ENCODE assay signal across 10 mouse cellular contexts in the genomic region with DNA sequence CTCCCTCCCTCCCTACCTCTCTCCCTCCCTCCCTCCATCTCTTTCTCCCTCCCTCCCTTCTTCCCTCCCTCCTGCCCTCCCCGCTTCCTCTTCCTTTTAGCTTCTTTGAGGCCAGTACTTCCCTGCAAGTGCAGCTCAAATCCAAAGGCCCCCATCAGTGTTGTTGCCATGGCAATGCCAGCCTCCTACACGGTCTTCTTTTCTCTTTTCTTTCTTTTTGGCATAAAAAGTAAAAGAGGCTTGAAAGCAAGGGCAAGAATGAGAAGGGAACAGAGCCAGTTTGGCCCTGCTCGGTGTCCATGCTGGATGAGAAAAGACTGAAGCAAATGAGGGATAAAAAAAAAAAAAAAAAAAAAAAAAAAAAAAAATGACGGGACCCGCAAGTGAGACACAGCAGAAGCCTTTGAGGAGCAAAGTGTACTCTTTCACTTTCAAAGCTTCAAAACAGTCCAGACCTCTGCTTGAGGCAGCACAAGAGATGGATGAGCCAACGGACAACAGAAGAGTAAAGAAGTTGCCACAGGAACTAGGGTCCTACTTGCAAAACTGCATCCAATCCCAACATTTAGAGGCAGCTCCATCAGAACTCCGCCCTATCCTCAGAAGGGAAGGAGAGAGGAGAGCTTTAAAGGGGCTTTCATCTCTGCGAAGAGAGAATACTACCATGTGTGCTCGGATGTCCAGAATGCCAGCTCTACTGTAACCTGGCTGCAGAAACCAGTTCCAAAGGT.
DNase-seq lines count a peak whose midpoint lies in the region; ATAC-seq and TF ChIP-seq lines count a peak whose summit lies in the region.
"Had no signal": no experiment of that assay in that cellular context is flagged by ENCODE, and none has a peak within 500 bp of the region (broad histone marks: within the 10 kb centered on the region; RNA-seq: fewer than 3 reads in every experiment).

No protein-coding gene starts in this region.

- no peaks in the 10 kb centered on the region for H3K27me3 ChIP-seq in heart, embryonic 12.5 days (replicated peaks)
- no peaks in the 10 kb centered on the region for H3K27me3 ChIP-seq in embryonic facial prominence, embryonic 14.5 days (replicated peaks; ENCODE audit: control insufficient read depth, insufficient read depth, low read length)

- H3K9ac ChIP-seq in heart, embryonic 12.5 days = no peak overlapping the region
- no peak overlapping the region for H3K9ac ChIP-seq in embryonic facial prominence, embryonic 14.5 days (ENCODE audit: low read depth, low read length)

- DNase-seq in heart, postnatal 25 days (ENCODE audit: low spot score) = no peak
- DNase-seq in embryonic facial prominence, embryonic 14.5 days (ENCODE audit: low spot score) = no peak
- DNase-seq in left cerebral cortex, postnatal 10 days (ENCODE audit: extremely low spot score in 1 of 2, low spot score in 2 of 2) = peak; percentile 57 to 78
- no peak for DNase-seq in adrenal gland, postnatal 36 days
- DNase-seq in kidney, postnatal 4 days = no peak
- no peak for DNase-seq in thymus, adult 18-20 months
- DNase-seq: kidney, adult 2 months; lung, adult 2 months had no signal

- H3K36me3 ChIP-seq in heart, embryonic 12.5 days = no peaks in the 10 kb centered on the region
- no peaks in the 10 kb centered on the region for H3K36me3 ChIP-seq in embryonic facial prominence, embryonic 14.5 days (ENCODE audit: control insufficient read depth, insufficient read depth, low read length)

- peaks cover 21% of the 10 kb centered on the region for H3K4me1 ChIP-seq in heart, embryonic 12.5 days (replicated peaks)
- H3K4me1 ChIP-seq in embryonic facial prominence, embryonic 14.5 days (ENCODE audit: control insufficient read depth, insufficient read depth, low read length) = no peaks in the 10 kb centered on the region; the same call in 1 of the 2 replicates
- peaks cover 9% of the 10 kb centered on the region for H3K4me1 ChIP-seq in olfactory bulb, adult 2 months (ENCODE audit: control insufficient read depth, insufficient read depth, low read length)

- H3K4me3 ChIP-seq in heart, embryonic 12.5 days = no peak overlapping the region
- no peak overlapping the region for H3K4me3 ChIP-seq in embryonic facial prominence, embryonic 14.5 days (ENCODE audit: low read depth, low read length)
- H3K4me3 ChIP-seq in olfactory bulb, adult 2 months (ENCODE audit: insufficient read depth, low read depth, low read length) = no peak overlapping the region

- no peak for TF ChIP-seq CTCF in olfactory bulb, adult 2 months (IDR thresholded peaks at IDR 0.05; ENCODE audit: insufficient read depth, low read depth, low read length)

- peak overlapping the region; percentile 8; the same call in 1 of the 2 replicates for H3K27ac ChIP-seq in heart, embryonic 12.5 days (ENCODE audit: poor library complexity, severe bottlenecking)
- peak overlapping the region; percentile 10 for H3K27ac ChIP-seq in embryonic facial prominence, embryonic 14.5 days (replicated peaks; ENCODE audit: low read depth, low read length)
- H3K27ac ChIP-seq in olfactory bulb, adult 2 months (ENCODE audit: insufficient read depth, low read depth, low read length) = peak overlapping the region; percentile 17

- no peak for TF ChIP-seq POLR2A in olfactory bulb, adult 2 months (IDR thresholded peaks at IDR 0.05; ENCODE audit: insufficient read depth, low read depth, low read length)

- WGBS in heart, embryonic 12.5 days = 68% methylated on average over 8 of the region's 9 CpGs
- WGBS in embryonic facial prominence, embryonic 14.5 days = 58% methylated on average over 8 of the region's 9 CpGs
- 19% methylated on average over 8 of the region's 9 CpGs for WGBS in olfactory bulb, adult 2 months

- no peak overlapping the region for H3K4me2 ChIP-seq in heart, embryonic 12.5 days
- no peak overlapping the region for H3K4me2 ChIP-seq in embryonic facial prominence, embryonic 14.5 days (ENCODE audit: low read depth, low read length)

- intact Hi-C loops in heart, postnatal 25 days (cut with DNase I) = loop anchor here (5.0 kb wide), 1 partner anchor 261 kb away; no protein-coding TSS in a partner anchor
- intact Hi-C loops in left cerebral cortex, postnatal 10 days (cut with DNase I) = loop anchor here (10.0 kb wide), 1 partner anchor 128 kb away; no protein-coding TSS in a partner anchor

- no peaks in the 10 kb centered on the region for H3K9me3 ChIP-seq in heart, embryonic 12.5 days (replicated peaks)
- no peaks in the 10 kb centered on the region for H3K9me3 ChIP-seq in embryonic facial prominence, embryonic 14.5 days (ENCODE audit: control insufficient read depth, low read length)

- no peak for ATAC-seq in heart, embryonic 12.5 days (ENCODE audit: insufficient number of reproducible peaks, low FRiP score)
- ATAC-seq in embryonic facial prominence, embryonic 14.5 days (ENCODE audit: low read depth) = no peak

Comparison
In these comparisons a context has a peak if more than half of its experiments do, and no peak if none do; other contexts are left out.
1. DNase-seq: peak in left cerebral cortex, postnatal 10 days (2 of 2); none in heart, postnatal 25 days (single experiment), embryonic facial prominence, embryonic 14.5 days (single experiment), adrenal gland, postnatal 36 days (0 of 2), kidney, postnatal 4 days (0 of 2) and thymus, adult 18-20 months (0 of 2).
2. Peak in every context shown above with its lines, with median percentiles within 50 percentile points of each other: H3K27ac ChIP-seq.